Mouse (Mus musculus) MEL (cell line): ENCODE measurements around the gene Gpr171. TPM values are rescaled to one million over a fixed set of nuclear protein-coding genes. Genes with fewer than 3 reads are reported as not detected.

Source experiments
- DNase-seq: peaks from one replicate; pipeline ENCODE4 v3.0.0; 2011; ENCODE audit warnings: low read depth, low spot score
- H3K27ac ChIP-seq: 2 replicates; pipeline ENCODE4 v1.5.1; 2012; ENCODE audit warnings: low read depth, mild to moderate bottlenecking, control low read depth, low read length, moderate library complexity; ENCODE audit not compliant: control insufficient read depth
- H3K27me3 ChIP-seq, 2 experiments: fragments of 150-350 bp in 1 of 2; sonication (generic) in 1 of 2; 2 replicates each; pipeline ENCODE4 v1.6.1; 2012; ENCODE audit warnings: low read length in 2 of 2, mild to moderate bottlenecking in 2 of 2, improper control_type of control experiment in 1 of 2, moderate library complexity in 1 of 2; ENCODE audit not compliant: insufficient read depth in 2 of 2, control insufficient read depth in 1 of 2
- H3K36me3 ChIP-seq, 2 experiments: 2 replicates each; pipeline ENCODE4 v1.6.1; 2012 to 2014; ENCODE audit warnings: low read length in 2 of 2, improper control_type of control experiment in 1 of 2, inconsistent platforms in 1 of 2, mild to moderate bottlenecking in 1 of 2; ENCODE audit not compliant: insufficient read depth in 2 of 2, control insufficient read depth in 1 of 2
- H3K4me1 ChIP-seq, 2 experiments: fragments of 150-350 bp in 1 of 2; sonication (generic) in 1 of 2; 2 replicates each; pipeline ENCODE4 v1.6.1; 2012; ENCODE audit warnings: low read length in 2 of 2, improper control_type of control experiment in 1 of 2, mild to moderate bottlenecking in 1 of 2; ENCODE audit not compliant: insufficient read depth in 2 of 2, control insufficient read depth in 1 of 2
- H3K4me3 ChIP-seq, 2 experiments: fragments of 150-350 bp in 1 of 2; sonication (generic) in 1 of 2; 2 replicates each; pipeline ENCODE4 v1.5.1; 2012; ENCODE audit warnings: low read depth in 2 of 2, low read length in 2 of 2, mild to moderate bottlenecking in 2 of 2, moderate library complexity in 2 of 2, control low read depth in 1 of 2, improper control_type of control experiment in 1 of 2; ENCODE audit not compliant: control insufficient read depth in 1 of 2, insufficient read depth in 1 of 2
- H3K79me2 ChIP-seq: 2 replicates; pipeline ENCODE4 v1.6.1; 2012; ENCODE audit warnings: mild to moderate bottlenecking, low read length, moderate library complexity; ENCODE audit not compliant: control insufficient read depth, poor library complexity, insufficient read depth
- H3K9ac ChIP-seq: 2 replicates; pipeline ENCODE4 v1.6.1; 2012; ENCODE audit warnings: low read depth, mild to moderate bottlenecking, control low read depth, low read length, moderate library complexity; ENCODE audit not compliant: control insufficient read depth, poor library complexity, severe bottlenecking
- H3K9me3 ChIP-seq: fragments of 150-350 bp; sonication (generic); replicated peaks from 2 replicates; pipeline ENCODE4 v1.6.1; 2012; ENCODE audit warnings: mild to moderate bottlenecking, low read length, improper control_type of control experiment, moderate library complexity; ENCODE audit not compliant: insufficient read depth
- BHLHE40 ChIP-seq: IDR thresholded peaks from 2 replicates; pipeline ENCODE4 v1.6.1; 2012; ENCODE audit warnings: low read depth, mild to moderate bottlenecking, inconsistent platforms, low read length, improper control_type of control experiment, borderline replicate concordance
- CTCF ChIP-seq, 3 experiments: IDR thresholded peaks in 2 of 3; conservative IDR thresholded peaks in 1 of 3; 2 replicates each; pipeline ENCODE4 v1.5.1; 2011 to 2012; ENCODE audit warnings: low read length in 3 of 3, low read depth in 2 of 3, mild to moderate bottlenecking in 2 of 3, improper control_type of control experiment in 1 of 3, inconsistent platforms in 1 of 3, mixed read lengths in 1 of 3, moderate library complexity in 1 of 3; ENCODE audit not compliant: control insufficient read depth in 1 of 3, insufficient read depth in 1 of 3, poor library complexity in 1 of 3, severe bottlenecking in 1 of 3
- EP300 ChIP-seq, 2 experiments: IDR thresholded peaks; 2 replicates each; pipeline ENCODE4 v1.6.1; 2011; ENCODE audit warnings: improper control_type of control experiment in 2 of 2, low read length in 2 of 2, low read depth in 1 of 2, mild to moderate bottlenecking in 1 of 2
- HCFC1 ChIP-seq: IDR thresholded peaks from 2 replicates; pipeline ENCODE4 v1.6.1; 2012; ENCODE audit warnings: low read depth, mild to moderate bottlenecking, inconsistent platforms, low read length, improper control_type of control experiment, moderate library complexity
- MEF2A ChIP-seq: IDR thresholded peaks from 2 replicates; pipeline ENCODE4 v1.6.1; 2014; ENCODE audit warnings: low read depth, mild to moderate bottlenecking, inconsistent platforms, low read length, improper control_type of control experiment; ENCODE audit not compliant: poor library complexity, insufficient replicate concordance, severe bottlenecking; ENCODE audit errors: extremely low read depth
- MYB ChIP-seq: IDR thresholded peaks from 2 replicates; pipeline ENCODE4 v1.6.1; 2011; ENCODE audit warnings: mild to moderate bottlenecking, low read depth, low read length, improper control_type of control experiment
- MYC ChIP-seq: IDR thresholded peaks from 2 replicates; pipeline ENCODE4 v1.6.1; 2011; ENCODE audit warnings: low read depth, mild to moderate bottlenecking, low read length, improper control_type of control experiment, moderate library complexity
- POLR2AphosphoS2 ChIP-seq: IDR thresholded peaks from 2 replicates; pipeline ENCODE4 v1.6.1; 2011; ENCODE audit warnings: low read length, improper control_type of control experiment
- TAL1 ChIP-seq: IDR thresholded peaks from 2 replicates; pipeline ENCODE4 v1.6.1; 2012; ENCODE audit warnings: mild to moderate bottlenecking, inconsistent platforms, low read length, moderate library complexity, mixed read lengths
- TBP ChIP-seq: IDR thresholded peaks from 2 replicates; pipeline ENCODE4 v1.8.0; 2011; ENCODE audit warnings: low read depth, low read length, improper control_type of control experiment
- UBTF ChIP-seq: IDR thresholded peaks from 2 replicates; pipeline ENCODE4 v1.6.1; 2012; ENCODE audit warnings: low read depth, mild to moderate bottlenecking, inconsistent platforms, low read length, improper control_type of control experiment, moderate library complexity, borderline replicate concordance; ENCODE audit not compliant: insufficient read depth
- USF1 ChIP-seq: IDR thresholded peaks from 2 replicates; pipeline ENCODE4 v1.6.1; 2014; ENCODE audit warnings: low read depth, mild to moderate bottlenecking, inconsistent platforms, low read length, improper control_type of control experiment, moderate library complexity
- ZKSCAN1 ChIP-seq: IDR thresholded peaks from 2 replicates; pipeline ENCODE4 v1.6.1; 2012; ENCODE audit warnings: low read depth, mild to moderate bottlenecking, inconsistent platforms, low read length, improper control_type of control experiment, moderate library complexity
- polyA plus RNA-seq, 2 experiments: library from polyadenylated mRNA; stranded (reverse) in 1 of 2; unstranded in 1 of 2; fragments of >175 nt in 1 of 2; fragments of >200 nt in 1 of 2; gene quantifications; 2 replicates each; pipeline versions ENCODE4 v1.2.1 to v1.2.4; 2012; ENCODE audit warnings: low replicate concordance in 2 of 2, low read depth in 1 of 2; ENCODE audit not compliant: insufficient read length in 2 of 2, insufficient read depth in 1 of 2, missing spikeins in 1 of 2
- total RNA-seq: library from RNA; depleted of rRNA; stranded (reverse); fragments of 300-350 nt; gene quantifications from 2 replicates; pipeline ENCODE4 v1.2.3, GENCODE M21; 2012

The Gpr171 gene
- total and polyA plus RNA-seq, 3 experiments, result not detected

- no peak for DNase-seq
- peaks cover 0 to 8% of the 10 kb centered on the region in 2 experiments; a peak in 2 of 4 replicates for H3K4me1 ChIP-seq
Measured at GRCm38 (mm10) chr3:59139651-59140051, 38.0 kb upstream of the Gpr171 start.

GRCm38 (mm10) chr3:59138946-59139468 is 37.4 kb upstream of the Gpr171 start:
- TF ChIP-seq USF1 (no peak), POLR2AphosphoS2 (no peak), MYB (no peak), TAL1 (no peak), MYC (no peak), HCFC1 (no peak), EP300 (IDR thresholded peaks at IDR 0.05; ENCODE audit: low read depth in 1 of 2, low read length in 2 of 2) (no peak), ZKSCAN1 (no peak)
- H3K79me2 ChIP-seq, result no peaks in the 10 kb centered on the region
- H3K9ac ChIP-seq, result no peak overlapping the region
- no peaks in the 10 kb centered on the region for H3K9me3 ChIP-seq
- H3K4me1 ChIP-seq, result peaks cover 0 to 10% of the 10 kb centered on the region in 2 experiments; a peak in 2 of 4 replicates
- DNase-seq, result no peak
- H3K27me3 ChIP-seq, result no peaks in the 10 kb centered on the region
- H3K36me3 ChIP-seq, result peaks cover 0 to 12% of the 10 kb centered on the region in 2 experiments; a peak in 2 of 4 replicates
- H3K27ac ChIP-seq, result no peak overlapping the region
- H3K4me3 ChIP-seq, result no peak overlapping the region

More at GRCm38 (mm10) chr3:59139651-59140051, 38.0 kb upstream of the Gpr171 start:
- no peak overlapping the region for H3K4me3 ChIP-seq
- H3K9me3 ChIP-seq, result no peaks in the 10 kb centered on the region
- no peak overlapping the region for H3K27ac ChIP-seq
- no peak overlapping the region for H3K9ac ChIP-seq
- no peaks in the 10 kb centered on the region for H3K27me3 ChIP-seq
- H3K36me3 ChIP-seq, result peaks cover 0 to 10% of the 10 kb centered on the region in 2 experiments; a peak in 2 of 4 replicates
- TF ChIP-seq HCFC1, result no peak
- TF ChIP-seq BHLHE40, result no peak
- no peak for TF ChIP-seq MEF2A
- no peak for TF ChIP-seq CTCF (IDR thresholded peaks at IDR 0.05 in 2 of 3, conservative IDR thresholded peaks at IDR 0.05 in 1 of 3; ENCODE audit: control insufficient read depth in 1 of 3, insufficient read depth in 1 of 3, low read depth in 2 of 3, low read length in 3 of 3, poor library complexity in 1 of 3, severe bottlenecking in 1 of 3)
- TF ChIP-seq TBP, result no peak
- no peak for TF ChIP-seq UBTF
- H3K79me2 ChIP-seq, result no peaks in the 10 kb centered on the region
